Mouse (Mus musculus) thymus, adult 2 months (tissue): ENCODE measurements around the gene Adat3.

ENCODE experiments used
- CTCF ChIP-seq: fragments of 200-500 bp; IDR thresholded peaks from 2 replicates; pipeline ENCODE4 v1.5.1; 2012; ENCODE audit warnings: mild to moderate bottlenecking, control low read depth, low read length, moderate library complexity, borderline replicate concordance; ENCODE audit not compliant: control insufficient read depth, poor library complexity, insufficient read depth; ENCODE audit errors: extremely low read depth
- POLR2A ChIP-seq: fragments of 200-500 bp; IDR thresholded peaks from 2 replicates; pipeline ENCODE4 v1.6.1; 2012; ENCODE audit warnings: mild to moderate bottlenecking, low read length, control low read depth, moderate library complexity; ENCODE audit not compliant: control insufficient read depth, poor library complexity, insufficient read depth; ENCODE audit errors: extremely low read depth

- TF ChIP-seq POLR2A (peak; percentile 94), CTCF (no peak)
Measured at GRCm38 (mm10) chr10:80622661-80623456, 20.2 kb downstream of the Adat3 start, which contains the start of gene Csnk1g2.
